Comparison of ENCODE assay signal across 11 mouse cellular contexts in the genomic region with DNA sequence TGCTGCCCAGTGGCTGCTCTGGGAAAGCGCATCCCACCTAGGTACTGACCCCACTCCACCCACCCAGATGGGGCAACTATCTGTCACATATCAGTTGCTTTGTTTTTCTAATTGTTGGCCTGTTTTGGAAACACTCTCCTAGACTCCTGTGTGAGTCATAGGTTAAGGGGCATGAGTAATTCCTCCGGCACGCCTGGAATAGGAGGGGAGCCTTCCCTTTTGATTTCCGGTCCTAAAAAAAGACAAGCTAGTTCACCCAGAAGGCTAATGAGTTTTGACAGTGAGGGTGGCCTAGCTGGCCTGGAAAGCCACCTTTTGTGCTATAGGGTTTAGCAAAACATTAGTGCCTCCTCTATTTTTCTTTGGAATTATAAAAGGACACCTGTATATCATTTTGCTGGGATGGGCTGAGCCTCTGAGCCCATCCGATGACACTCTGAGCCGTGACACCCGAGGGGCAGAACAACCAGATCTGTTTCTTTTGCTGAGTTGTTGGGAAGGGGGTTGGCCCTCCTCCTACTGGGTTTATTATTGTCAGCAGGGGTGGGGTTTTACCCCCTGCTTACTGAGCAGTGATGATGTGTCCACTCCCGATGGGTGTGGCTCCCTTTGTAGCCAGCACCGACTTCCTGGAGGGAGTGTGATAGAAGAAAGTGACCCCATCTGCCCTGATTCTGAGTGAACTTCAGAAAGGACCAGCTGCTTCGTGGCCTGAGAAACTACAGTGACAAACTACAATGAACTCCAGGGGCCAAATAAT. TPM values are rescaled to one million over a fixed set of nuclear protein-coding genes. Genes with fewer than 3 reads are reported as not detected.
DNase-seq lines count a peak whose midpoint lies in the region; TF ChIP-seq lines count a peak whose summit lies in the region.
"Had no signal": no experiment of that assay in that cellular context is flagged by ENCODE, and none has a peak within 500 bp of the region (broad histone marks: within the 10 kb centered on the region; RNA-seq: fewer than 3 reads in every experiment).

No protein-coding gene starts in this region.

- DNase-seq in lung, postnatal 36 days, result peak; percentile 28
- DNase-seq in lung, postnatal 14 days, result no peak
- peak; percentile 83 for DNase-seq in adrenal gland, adult 2 months
- DNase-seq in heart, postnatal 10 days, result peak; percentile 42 to 54
- DNase-seq in B cell, adult 2 months, result no peak
- no peak for DNase-seq in frontal cortex, adult 2 months (ENCODE audit: extremely low spot score in 1 of 2, low spot score in 1 of 2)
- DNase-seq in right cerebral cortex, postnatal 4 days, result no peak
- DNase-seq: cerebellum, postnatal 10 days; layer of hippocampus, adult 9-11 months had no signal

- intact Hi-C loops in heart, postnatal 10 days (cut with DNase I), result no loop called here

- H3K36me3 ChIP-seq in small intestine, adult 2 months (ENCODE audit: control insufficient read depth, insufficient read depth, low read length), result no peaks in the 10 kb centered on the region
- H3K36me3 ChIP-seq: limb, embryonic 15.5 days had no signal

- peak overlapping the region; percentile 65 for H3K27ac ChIP-seq in small intestine, adult 2 months (ENCODE audit: insufficient read depth, low read depth, low read length)
- H3K27ac ChIP-seq: limb, embryonic 15.5 days had no signal

- no peaks in the 10 kb centered on the region for H3K27me3 ChIP-seq in small intestine, adult 2 months (ENCODE audit: control insufficient read depth, insufficient read depth, low read length)
- H3K27me3 ChIP-seq: limb, embryonic 15.5 days had no signal

- 34% methylated on average over 10 of the region's 10 CpGs for WGBS in small intestine, adult 2 months

- H3K4me1 ChIP-seq in small intestine, adult 2 months (ENCODE audit: control insufficient read depth, insufficient read depth, insufficient read length, low read length), result peaks cover 25% of the 10 kb centered on the region; the same call in 1 of the 2 replicates
- H3K4me1 ChIP-seq: limb, embryonic 15.5 days had no signal

- H3K4me3 ChIP-seq in small intestine, adult 2 months (ENCODE audit: low read depth, low read length), result no peak overlapping the region
- H3K4me3 ChIP-seq: limb, embryonic 15.5 days had no signal

- no peak for TF ChIP-seq CTCF in small intestine, adult 2 months (IDR thresholded peaks at IDR 0.05; ENCODE audit: extremely low read depth, insufficient read length, insufficient replicate concordance, low read depth, low read length)

- TF ChIP-seq POLR2A in small intestine, adult 2 months (IDR thresholded peaks at IDR 0.05; ENCODE audit: low read depth, low read length), result no peak

RNA-seq across cellular contexts. Expression of gene Arntl, which starts 21.0 kb away (rescaled TPM):
- 10 to 100 TPM; 10.3 to 58.8 TPM for total RNA-seq in adrenal gland, adult 2 months (2021)
- 3.4 and 5.4 TPM in 2 replicates for polyA plus RNA-seq in adrenal gland, adult 2 months (2012; rRNA removed)
- 10 to 100 TPM; 11.1 to 12.2 TPM for total RNA-seq in heart, postnatal 10 days (2021)
- polyA plus RNA-seq in small intestine, adult 2 months (2012; rRNA removed), result 4.2 and 11.0 TPM in 2 replicates
- polyA plus RNA-seq in frontal cortex, adult 2 months (2012; rRNA removed), result 26.9 and 28.9 TPM in 2 replicates

Comparison
In these comparisons a context has a peak if more than half of its experiments do, and no peak if none do; other contexts are left out.
1. DNase-seq: peak in lung, postnatal 36 days (single experiment), adrenal gland, adult 2 months (single experiment) and heart, postnatal 10 days (2 of 2); none in lung, postnatal 14 days (single experiment), B cell, adult 2 months (0 of 2), frontal cortex, adult 2 months (0 of 2) and right cerebral cortex, postnatal 4 days (single experiment).